Mouse (Mus musculus): ENCODE data around the gene Pdgfb.

The Pdgfb gene

GRCm38 (mm10) chr15:80035341-80035885, 20.6 kb upstream of the Pdgfb start:
- in situ Hi-C loops (cut with MboI; ENCODE audit: low sequenced_read_pairs), result no loop called here

GRCm38 (mm10) chr15:80034913-80035312, 20.1 kb upstream of the Pdgfb start:
- in situ Hi-C loops (cut with MboI; ENCODE audit: low sequenced_read_pairs), result no loop called here

DNA sequence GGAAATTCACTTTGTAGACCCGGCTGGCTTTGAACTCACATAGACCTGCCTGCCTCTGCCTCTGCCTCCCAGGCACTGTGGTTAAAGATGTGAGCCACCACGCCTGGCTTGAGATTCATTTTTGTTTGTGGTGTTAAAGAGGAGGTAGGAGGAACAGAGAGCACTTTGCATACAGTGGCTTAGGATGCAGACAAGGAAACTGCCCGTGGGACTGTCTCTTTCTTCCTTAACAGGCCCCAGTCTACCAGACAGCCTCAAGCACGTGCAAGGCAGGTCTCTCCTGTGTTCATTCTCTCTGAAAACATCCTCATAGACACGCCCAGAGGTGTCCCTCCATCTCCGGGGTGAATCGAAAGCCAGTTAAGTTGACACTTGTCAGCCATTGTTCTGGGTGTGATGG, 19.6 kb upstream of the Pdgfb start:
- in situ Hi-C loops (cut with MboI; ENCODE audit: low sequenced_read_pairs), result no loop called here

GRCm38 (mm10) chr15:80031133-80031532, 16.4 kb upstream of the Pdgfb start:
- in situ Hi-C loops (cut with MboI; ENCODE audit: low sequenced_read_pairs), result no loop called here

- in situ Hi-C loops (cut with MboI; ENCODE audit: low sequenced_read_pairs), result no loop called here
These were observed 15.6 kb upstream of the Pdgfb start for GRCm38 (mm10) chr15:80030399-80030798.

DNA sequence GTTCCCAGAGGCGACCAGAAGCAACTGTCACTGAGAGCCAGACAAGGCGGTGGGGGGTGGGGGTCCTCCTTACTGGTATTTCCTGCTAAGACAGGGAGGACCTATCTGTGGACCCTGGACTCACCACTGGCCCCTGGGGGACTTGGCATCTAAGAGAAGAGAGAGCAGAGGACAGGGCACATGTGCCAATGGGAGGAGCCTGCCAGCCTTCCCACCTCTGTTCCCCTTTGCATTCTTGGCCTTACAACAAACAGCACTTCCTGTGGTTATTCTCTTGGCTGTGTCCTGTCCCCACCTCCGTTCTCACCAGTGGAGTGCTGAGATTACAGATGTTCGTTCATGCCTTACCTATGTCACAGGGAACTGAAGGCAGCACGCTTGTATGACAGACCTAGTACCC, 14.1 kb upstream of the Pdgfb start:
- in situ Hi-C loops (cut with MboI; ENCODE audit: low sequenced_read_pairs), result no loop called here

DNA sequence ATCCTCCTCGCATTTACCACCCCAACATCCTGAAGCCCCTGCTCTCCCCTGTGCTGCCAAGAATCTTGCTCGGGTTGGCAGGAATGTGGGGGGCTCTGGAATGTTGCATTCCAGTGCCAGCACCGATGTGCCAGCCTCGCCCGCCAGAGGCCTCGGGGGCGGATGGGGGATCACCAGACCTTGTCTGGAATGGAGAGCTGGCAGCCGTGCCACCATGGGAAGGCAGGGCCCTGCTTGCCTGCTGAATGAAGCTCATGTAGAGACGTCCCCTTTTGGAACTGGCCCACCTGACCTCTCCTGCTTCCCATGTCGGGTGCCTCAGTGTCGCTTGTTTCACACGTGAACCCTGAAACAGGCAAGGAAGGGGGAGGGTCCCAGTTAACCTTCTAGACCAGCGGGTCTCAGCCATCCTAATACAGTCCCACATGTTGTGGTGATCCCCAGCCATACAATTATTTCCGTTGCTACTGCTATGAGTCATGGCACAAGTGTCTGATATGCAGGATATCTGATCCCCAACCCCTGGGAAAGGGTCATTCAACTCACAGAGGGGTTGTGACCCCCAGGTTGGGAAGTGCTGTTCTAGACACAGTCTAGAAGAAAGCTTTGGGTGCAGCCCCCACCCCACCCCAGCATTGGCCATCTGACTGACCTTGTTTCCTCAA, 12.0 kb upstream of the Pdgfb start:
- in situ Hi-C loops (cut with MboI; ENCODE audit: low sequenced_read_pairs), result no loop called here

DNA sequence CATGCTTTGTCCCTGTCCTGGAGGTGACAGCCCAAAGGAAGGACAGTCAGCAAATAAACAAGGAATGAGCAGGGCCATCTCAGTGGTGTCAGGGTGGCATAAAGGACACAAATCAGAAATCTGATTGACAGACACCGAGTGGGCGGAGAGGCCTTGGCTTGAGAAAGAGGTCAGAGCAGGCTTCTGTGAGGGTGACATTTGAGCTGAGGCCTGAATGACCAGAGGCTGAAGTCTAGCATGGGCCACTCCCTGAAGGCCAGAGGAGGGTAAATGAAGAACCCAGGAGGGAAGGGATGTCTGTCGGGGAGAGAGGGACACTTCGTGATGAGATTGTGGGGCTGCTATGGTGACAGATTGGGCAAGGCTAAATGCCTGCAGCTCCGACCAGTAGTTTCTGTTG, 11.3 kb upstream of the Pdgfb start:
- in situ Hi-C loops (cut with MboI; ENCODE audit: low sequenced_read_pairs), result no loop called here

DNA sequence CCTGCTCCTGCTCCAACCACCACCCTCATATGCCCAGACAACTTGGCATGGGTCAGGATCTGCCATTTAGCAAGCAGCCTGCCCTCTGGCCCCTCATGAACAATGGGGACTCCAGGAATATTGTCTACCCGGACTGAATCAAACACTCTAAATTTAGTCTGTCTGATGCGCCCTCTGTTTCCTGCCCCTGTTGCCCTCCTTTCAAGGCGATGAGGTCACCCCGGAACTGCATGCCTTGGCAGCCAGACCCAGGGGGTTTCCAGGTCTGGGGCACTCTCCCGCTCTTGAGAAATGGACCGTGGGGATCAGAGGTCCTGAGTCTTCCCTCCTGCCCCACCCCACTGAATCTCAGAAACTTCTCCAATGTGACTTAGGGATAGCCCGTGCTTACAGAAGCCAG, 10.8 kb upstream of the Pdgfb start:
- in situ Hi-C loops (cut with MboI; ENCODE audit: low sequenced_read_pairs), result no loop called here

DNA sequence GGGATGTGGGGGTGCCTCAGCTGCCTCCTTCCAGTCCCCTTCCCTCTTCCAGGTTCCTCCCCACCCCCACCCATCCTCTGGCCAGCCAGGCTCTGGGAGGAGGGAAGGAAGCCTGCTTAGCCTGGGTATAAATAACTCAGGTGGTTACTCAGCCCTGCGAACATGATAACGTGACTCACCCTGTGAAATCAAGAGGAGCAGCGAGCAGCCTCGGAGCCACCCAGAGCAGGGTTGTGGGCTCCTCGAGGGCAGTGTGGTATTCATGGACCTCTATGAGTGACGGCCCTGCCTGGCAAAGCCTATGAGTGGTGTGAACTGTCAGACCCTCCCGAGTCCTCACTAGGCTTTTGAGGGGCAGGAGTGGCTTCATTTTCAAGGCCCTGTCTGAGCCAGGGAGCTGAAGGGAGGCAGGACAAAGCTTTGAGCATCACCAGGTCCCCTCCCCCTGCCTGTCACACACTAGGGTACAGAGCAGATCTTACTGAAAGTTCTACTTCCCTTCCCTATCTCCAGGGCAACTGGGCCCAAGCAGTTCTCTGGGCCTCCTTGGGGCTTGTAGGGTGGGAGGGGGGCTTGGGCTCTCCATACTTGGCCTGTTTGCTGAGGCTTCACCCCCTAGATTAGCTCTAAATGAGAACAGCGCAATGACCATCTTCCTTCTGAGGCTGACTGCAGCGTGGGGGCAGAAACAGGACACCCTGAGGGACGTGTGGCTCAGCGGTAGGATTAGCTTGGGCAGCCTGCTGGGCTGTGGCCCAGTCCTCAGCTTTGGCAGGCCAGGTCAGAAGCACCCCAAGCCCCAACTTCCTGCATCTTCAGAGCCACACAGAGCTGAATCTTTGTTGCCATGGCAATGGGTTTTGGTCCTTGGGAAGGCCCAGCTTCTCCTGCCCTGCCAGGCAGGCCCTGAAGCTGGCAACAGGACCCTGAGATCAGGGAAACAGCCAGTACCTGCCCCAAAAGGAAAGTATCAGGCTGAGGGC, 9.8 kb upstream of the Pdgfb start:
- in situ Hi-C loops (cut with MboI; ENCODE audit: low sequenced_read_pairs), result no loop called here

DNA sequence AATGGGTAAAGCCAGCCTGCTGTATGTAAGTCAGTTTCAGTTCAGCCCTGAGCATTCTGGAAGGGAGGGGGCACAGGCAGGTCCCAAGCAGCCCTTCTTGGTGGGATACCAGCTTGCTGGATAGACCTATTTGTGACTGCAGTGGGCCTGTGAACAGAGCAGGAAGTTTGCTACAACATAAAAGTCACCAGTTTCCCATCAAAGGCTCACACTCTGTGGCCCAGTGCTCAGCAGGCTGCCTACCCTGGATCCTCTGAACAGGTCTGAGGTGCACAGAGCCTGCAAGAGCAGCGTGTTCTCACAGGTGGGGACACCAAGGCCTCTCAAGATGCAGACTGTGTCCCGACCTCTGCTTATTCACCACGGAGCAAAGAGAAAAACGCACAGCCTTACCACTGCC, 5.7 kb upstream of the Pdgfb start:
- in situ Hi-C loops (cut with MboI; ENCODE audit: low sequenced_read_pairs), result no loop called here

- in situ Hi-C loops (cut with MboI; ENCODE audit: low sequenced_read_pairs), result no loop called here
These were observed 4.8 kb upstream of the Pdgfb start for GRCm38 (mm10) chr15:80019625-80020024.

DNA sequence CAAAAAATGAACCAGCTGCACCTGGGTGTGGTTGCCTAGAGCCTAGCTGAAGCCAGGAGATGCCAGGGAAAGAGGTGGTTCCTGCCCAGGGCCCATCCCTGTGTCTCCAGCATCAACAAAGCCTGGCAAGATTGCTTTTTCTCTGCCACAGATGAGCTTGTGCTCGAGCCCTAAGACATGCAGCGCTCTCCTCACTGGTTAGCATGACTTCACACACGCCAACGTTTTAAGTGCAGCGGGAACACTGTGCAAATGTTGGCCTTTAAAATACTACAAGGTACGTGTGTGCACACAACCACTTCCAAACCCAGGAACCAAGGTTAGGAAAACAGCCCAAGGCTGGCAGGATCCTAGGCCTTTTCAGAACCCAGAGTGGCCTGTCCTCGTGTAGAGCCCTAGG, 4.4 kb upstream of the Pdgfb start:
- in situ Hi-C loops (cut with MboI; ENCODE audit: low sequenced_read_pairs), result no loop called here

- in situ Hi-C loops (cut with MboI; ENCODE audit: low sequenced_read_pairs), result no loop called here
These were observed 2.0 kb upstream of the Pdgfb start for GRCm38 (mm10) chr15:80016563-80017301.

DNA sequence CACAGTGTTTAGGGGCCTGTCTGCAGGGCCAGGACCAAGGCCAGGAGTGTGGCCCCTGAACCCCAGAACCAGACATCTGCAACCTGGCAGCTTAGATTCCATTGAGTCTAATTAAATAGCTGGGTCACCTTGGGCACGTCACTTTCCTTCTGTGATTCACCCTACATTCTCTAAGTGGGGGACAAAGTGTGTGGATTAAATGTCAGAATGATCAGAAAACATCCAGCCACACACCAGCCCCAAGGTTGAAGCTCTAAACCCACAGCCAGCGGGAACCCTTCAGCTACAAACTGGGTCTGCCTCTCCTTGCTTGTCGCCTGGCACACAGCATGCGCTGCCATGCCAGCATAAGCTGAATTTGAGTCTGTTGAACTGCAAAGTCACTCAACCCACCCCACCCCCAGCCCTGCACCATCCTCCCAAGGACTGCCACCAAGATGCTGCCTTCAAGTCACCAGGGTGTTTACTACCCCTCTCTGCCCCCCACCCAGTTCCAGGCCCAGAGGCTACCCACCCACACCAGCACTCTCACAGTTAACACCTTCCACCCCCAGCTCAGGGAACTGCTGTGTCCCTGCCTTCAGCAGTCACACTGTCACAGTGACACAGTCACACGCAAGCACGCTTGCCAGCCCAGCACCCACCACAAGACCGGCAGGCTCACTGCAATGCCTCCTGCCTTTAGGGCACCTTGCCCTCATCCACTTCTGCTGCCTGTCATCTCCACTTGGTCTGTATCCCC, 605 bp upstream of the Pdgfb start:
- in situ Hi-C loops (cut with MboI; ENCODE audit: low sequenced_read_pairs), result no loop called here

DNA sequence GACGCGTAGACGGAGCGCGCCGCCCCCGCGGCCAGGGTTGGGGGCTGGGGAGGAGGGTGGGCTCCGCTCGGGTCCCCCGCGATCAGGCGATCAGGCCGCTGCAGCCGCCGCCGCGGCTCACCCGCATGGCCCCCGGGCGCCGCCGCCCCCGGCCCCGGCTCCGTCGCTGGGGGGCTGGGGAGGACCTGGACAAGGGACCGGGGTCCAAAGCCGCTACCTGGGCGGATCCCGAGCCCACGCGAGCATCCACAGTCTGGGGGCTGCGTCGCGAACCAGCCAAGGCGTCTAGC, 801 bp downstream of the Pdgfb start:
- in situ Hi-C loops (cut with MboI; ENCODE audit: low sequenced_read_pairs), result no loop called here

GRCm38 (mm10) chr15:80013256-80014030, 1.3 kb downstream of the Pdgfb start:
- in situ Hi-C loops (cut with MboI; ENCODE audit: low sequenced_read_pairs), result no loop called here

- in situ Hi-C loops (cut with MboI; ENCODE audit: low sequenced_read_pairs), result no loop called here
These were observed 2.1 kb downstream of the Pdgfb start for GRCm38 (mm10) chr15:80012527-80013201.

DNA sequence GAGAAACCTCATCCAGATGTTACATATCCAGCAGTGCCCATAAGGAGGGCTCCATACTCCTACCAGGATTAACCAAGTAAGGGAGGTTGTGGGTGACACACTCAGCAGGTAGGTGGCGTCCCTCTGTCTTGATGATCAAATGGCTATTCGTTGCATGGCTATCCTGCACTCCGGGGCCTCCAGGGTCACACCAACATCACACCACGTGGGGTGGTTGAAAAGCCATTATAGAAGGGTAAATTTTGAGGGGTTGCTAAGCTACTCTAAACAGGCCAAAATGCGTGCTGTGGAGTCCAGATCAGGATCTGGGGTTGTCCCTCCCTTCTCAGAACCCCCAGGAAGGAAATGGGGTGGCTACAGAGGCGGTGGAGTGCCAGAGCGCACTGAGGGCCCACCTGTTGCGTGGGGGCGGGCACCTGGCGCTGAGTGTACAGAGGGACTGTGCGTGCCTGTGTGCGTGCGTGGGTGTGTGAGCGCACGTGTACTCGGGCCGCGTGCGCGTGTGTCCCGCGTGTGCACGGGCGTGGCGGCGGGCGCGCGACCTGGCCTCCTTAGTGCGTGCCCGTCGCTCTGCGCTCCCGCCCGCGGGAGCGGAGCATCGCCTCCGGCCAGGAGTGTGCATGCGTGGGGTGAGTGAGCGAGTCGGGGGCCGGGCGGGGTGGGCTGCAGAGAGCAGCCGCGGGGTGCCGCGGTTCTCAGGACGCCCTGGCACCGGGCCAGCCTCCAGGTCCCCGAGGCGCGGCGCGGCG, 2.8 kb downstream of the Pdgfb start:
- in situ Hi-C loops (cut with MboI; ENCODE audit: low sequenced_read_pairs), result no loop called here
